Mouse (Mus musculus) embryonic facial prominence, embryonic 10.5 days (tissue): ENCODE measurements around the gene Magoh. TPM values are rescaled to one million over a fixed set of nuclear protein-coding genes. Genes with fewer than 3 reads are reported as not detected.

Source experiments
- DNase-seq: peaks from one replicate; pipeline ENCODE4 v3.0.0-alpha.2; 2017; ENCODE audit warnings: low spot score
- H3K27ac ChIP-seq: fragments of 300-500 bp; sonication (generic); replicated peaks from 2 replicates; pipeline ENCODE4 v1.5.1; 2016; ENCODE audit warnings: mild to moderate bottlenecking
- H3K27me3 ChIP-seq: fragments of 300-500 bp; sonication (generic); replicated peaks from 2 replicates; pipeline ENCODE4 v1.6.1; 2016; ENCODE audit warnings: low read depth, mild to moderate bottlenecking; ENCODE audit not compliant: poor library complexity, severe bottlenecking
- H3K36me3 ChIP-seq: fragments of 300-500 bp; sonication (generic); replicated peaks from 2 replicates; pipeline ENCODE4 v1.6.1; 2016; ENCODE audit warnings: mild to moderate bottlenecking, moderate library complexity
- H3K4me1 ChIP-seq: fragments of 300-500 bp; sonication (generic); 2 replicates; pipeline ENCODE4 v1.6.1; 2016
- H3K4me3 ChIP-seq: fragments of 300-500 bp; sonication (generic); 2 replicates; pipeline ENCODE4 v1.5.1; 2016; ENCODE audit warnings: mild to moderate bottlenecking, moderate library complexity
- H3K9me3 ChIP-seq: fragments of 300-500 bp; sonication (generic); 2 replicates; pipeline ENCODE4 v1.6.1; 2016; ENCODE audit warnings: mild to moderate bottlenecking
- WGBS: fragments of 180-500 bp; shearing (Covaris S2); methylation state at CpG from one replicate; pipeline ENCODE4 v1.1.7; 2016; 5-methylcytosine and 5-hydroxymethylcytosine counted together
- polyA plus RNA-seq: library from polyadenylated mRNA; unstranded; fragments of >200 nt; fragmentation: Nextera tagmentation; extraction: Ambion mirVana; gene quantifications from 2 replicates; pipeline ENCODE4 v1.2.1, GENCODE M21; 2016

Magoh gene
- 240 and 242 TPM in 2 replicates for polyA plus RNA-seq

DNA sequence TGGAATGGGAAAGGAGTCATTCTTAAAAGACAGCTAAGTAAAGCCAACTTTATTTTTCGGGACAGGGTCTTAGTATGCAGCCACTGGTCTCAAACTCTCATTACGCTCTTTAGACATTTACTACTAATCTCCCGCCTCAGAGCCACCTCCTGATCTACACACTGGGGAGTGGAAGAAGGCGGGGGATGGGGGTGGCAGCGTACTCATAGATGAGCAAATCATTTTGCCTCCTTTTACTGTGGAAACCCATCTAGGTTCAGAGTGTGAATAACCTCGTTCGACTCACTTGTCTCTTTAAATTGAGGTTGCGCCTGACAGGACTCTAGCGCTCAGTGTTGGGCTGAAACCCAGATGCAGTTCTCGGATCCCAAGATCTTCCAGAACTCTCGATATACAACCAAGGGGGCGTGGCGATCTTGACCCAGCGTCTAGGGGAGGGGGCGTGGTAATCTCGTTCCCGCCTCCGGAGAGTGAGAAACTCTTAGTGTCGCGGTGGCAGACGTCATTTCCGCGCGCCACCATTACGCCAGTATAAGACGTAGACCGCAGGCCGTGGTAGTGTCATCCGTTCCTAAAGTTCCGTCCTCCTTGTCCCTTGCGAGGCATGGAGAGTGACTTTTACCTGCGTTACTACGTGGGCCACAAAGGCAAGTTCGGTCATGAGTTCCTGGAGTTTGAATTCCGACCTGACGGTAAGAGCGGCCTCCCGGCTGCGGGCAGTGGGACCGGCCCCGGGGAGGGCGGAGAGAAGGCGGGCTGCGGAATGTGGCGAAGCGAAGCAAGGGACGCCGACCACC is at the start of gene Magoh:
TSS of gene Magoh (plus strand) at position 502 of the 797 bp plus-strand sequence.
- H3K4me1 ChIP-seq = peaks cover 17% of the 10 kb centered on the region
- DNase-seq = peak; percentile 95
- H3K36me3 ChIP-seq = peaks cover 37% of the 10 kb centered on the region
- 4% methylated on average over 48 of the region's 48 CpGs for WGBS
- H3K27me3 ChIP-seq = no peaks in the 10 kb centered on the region
- H3K9me3 ChIP-seq = no peaks in the 10 kb centered on the region
- peak within 1 kb of the TSS; percentile 90 for H3K27ac ChIP-seq
- peak within 1 kb of the TSS; percentile 90 for H3K4me3 ChIP-seq

DNA sequence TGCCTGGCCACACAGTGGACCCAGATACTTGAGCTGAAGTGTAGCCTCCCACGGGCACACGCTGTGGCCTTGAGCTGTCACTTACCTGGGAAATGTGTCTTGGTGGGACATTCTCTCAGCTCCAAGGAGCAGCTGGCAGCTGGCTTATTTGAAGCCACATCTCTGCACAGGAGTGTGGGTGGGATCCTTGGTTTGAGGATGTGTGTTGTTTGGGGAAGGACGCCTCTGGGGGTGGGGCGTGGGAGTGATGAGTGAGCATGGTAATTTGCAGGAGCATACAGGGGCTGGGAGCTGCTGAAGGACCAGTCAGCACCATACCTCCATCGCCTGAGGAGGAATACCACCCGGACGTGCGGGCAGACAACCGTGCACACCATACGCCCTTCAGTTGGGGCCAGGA is 49.4 kb upstream of the Magoh start:
- no peaks in the 10 kb centered on the region for H3K9me3 ChIP-seq
- H3K27me3 ChIP-seq = peaks cover 5% of the 10 kb centered on the region; the same call in 1 of the 2 replicates
- no peak overlapping the region for H3K4me3 ChIP-seq
- peaks cover 3% of the 10 kb centered on the region; the same call in 1 of the 2 replicates for H3K36me3 ChIP-seq
- H3K4me1 ChIP-seq = peaks cover 74% of the 10 kb centered on the region
- peak overlapping the region; percentile 72 for H3K27ac ChIP-seq
- 84% methylated on average over 10 of the region's 10 CpGs for WGBS
- no peak for DNase-seq

DNA sequence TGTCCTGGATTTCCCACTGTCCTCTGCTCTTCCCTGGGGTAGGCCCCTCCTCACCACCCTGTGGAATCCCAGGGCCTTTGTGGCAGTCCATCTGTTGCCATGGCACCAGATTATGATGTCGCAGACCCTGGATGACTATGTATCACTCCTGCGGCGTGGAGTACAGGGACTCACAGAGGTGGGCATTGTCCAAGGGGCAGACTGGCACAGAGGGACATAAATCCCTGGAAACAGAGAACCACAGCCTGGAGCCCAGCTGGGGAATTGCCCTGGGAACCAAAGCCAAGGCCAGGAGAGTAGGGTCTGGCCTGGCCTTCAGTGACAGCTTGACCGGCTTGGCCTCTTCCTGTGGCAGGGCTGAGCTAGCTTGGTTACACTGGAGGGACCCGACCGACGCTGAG is 48.7 kb upstream of the Magoh start:
- Histone ChIP-seq H3K27me3 (peaks cover 5% of the 10 kb centered on the region; the same call in 1 of the 2 replicates), H3K36me3 (peaks cover 4% of the 10 kb centered on the region), H3K4me1 (peaks cover 81% of the 10 kb centered on the region), H3K27ac (peak overlapping the region; percentile 65), H3K9me3 (no peaks in the 10 kb centered on the region), H3K4me3 (no peak overlapping the region)
- 69% methylated on average over 7 of the region's 7 CpGs for WGBS
- no peak for DNase-seq

DNA sequence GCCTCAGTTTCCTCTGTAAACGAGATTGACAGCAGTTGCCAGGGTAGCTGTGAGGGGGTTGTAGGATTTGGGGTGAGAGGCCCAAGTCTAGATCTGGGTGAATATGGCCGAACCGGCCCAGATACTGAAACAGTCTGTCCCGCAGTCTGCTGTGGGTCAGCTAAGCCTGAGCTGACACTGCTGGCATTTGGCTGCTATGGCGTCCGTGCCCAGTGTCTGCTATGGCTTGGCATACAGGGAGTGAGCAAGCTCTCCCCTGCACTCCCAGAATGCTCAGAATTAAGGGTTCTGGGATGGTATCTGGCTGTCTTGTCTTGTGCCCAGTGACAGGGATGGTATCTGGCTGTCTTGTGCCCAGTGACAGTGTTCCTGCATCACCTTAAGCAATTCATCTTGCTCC is 47.9 kb upstream of the Magoh start:
- no peak for DNase-seq
- peaks cover 5% of the 10 kb centered on the region; the same call in 1 of the 2 replicates for H3K27me3 ChIP-seq
- 90% methylated on average over 6 of the region's 6 CpGs for WGBS
- 0 out of 2 replicates have a peak overlapping the region, but pooled peaks have one; percentile 65 for H3K27ac ChIP-seq
- H3K4me1 ChIP-seq = peaks cover 86% of the 10 kb centered on the region
- H3K9me3 ChIP-seq = no peaks in the 10 kb centered on the region
- no peak overlapping the region for H3K4me3 ChIP-seq
- peaks cover 10% of the 10 kb centered on the region for H3K36me3 ChIP-seq

DNA sequence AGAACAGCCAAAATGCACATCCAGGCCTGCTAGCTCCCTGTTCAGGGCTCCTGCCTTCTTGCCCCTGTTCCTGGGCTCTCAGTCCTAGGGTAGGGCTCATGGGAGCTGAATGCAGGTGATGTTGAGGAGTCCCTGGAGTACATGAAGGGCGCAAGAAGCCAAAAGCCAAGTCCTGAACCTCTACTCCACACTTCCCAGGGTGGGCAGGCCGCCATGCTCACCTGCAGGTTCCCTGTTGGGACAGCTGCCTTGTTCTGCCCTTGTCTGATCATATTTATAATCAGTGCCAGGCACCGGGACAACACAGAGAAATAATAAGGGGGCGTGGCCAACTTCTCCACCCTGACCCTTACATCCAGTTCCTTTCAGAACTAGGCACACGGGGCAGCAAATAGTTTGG is 46.0 kb upstream of the Magoh start:
- H3K27ac ChIP-seq = no peak overlapping the region; the same call in 1 of the 2 replicates
- WGBS = 89% methylated on average over 5 of the region's 5 CpGs
- no peak overlapping the region for H3K4me3 ChIP-seq
- no peaks in the 10 kb centered on the region for H3K9me3 ChIP-seq
- H3K27me3 ChIP-seq = peaks cover 5% of the 10 kb centered on the region; the same call in 1 of the 2 replicates
- DNase-seq = no peak
- H3K4me1 ChIP-seq = peaks cover 79% of the 10 kb centered on the region
- H3K36me3 ChIP-seq = peaks cover 14% of the 10 kb centered on the region

DNA sequence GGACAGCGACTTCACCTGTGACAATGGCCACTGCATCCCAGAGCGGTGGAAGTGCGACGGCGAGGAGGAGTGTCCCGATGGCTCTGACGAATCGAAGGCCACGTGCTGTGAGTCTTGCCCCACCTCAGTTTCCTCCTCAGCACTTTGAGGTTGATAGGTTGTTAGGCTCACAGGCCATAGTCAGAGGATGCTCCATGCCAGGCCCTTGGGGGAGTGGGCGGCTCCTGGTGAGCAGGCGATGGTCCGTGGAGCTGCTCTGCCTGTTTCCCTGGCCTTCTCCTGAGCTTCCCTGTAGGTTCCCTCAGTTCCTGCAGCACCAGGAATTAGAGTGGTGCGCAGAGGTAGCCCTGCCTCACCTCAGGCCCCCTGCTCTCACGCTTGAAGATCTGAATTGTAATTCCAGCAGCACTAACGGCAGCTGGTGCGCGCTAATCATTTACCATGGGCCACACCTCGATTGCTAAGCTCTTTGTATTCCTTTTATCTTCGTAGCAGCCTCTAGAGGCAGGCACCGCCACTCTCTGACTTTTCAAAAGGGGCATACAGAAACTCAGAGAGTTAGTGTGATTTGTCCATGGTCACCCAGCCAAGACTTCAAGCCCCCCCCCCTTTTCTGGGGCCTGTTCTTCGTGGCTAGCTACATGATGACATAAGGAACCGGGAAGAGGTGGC is 44.8 kb upstream of the Magoh start:
- WGBS = 58% methylated on average over 22 of the region's 22 CpGs
- DNase-seq = no peak
- Histone ChIP-seq H3K27ac (peak overlapping the region; percentile 75), H3K4me3 (no peak overlapping the region), H3K4me1 (peaks cover 67% of the 10 kb centered on the region), H3K9me3 (no peaks in the 10 kb centered on the region), H3K27me3 (peaks cover 5% of the 10 kb centered on the region; the same call in 1 of the 2 replicates), H3K36me3 (peaks cover 14% of the 10 kb centered on the region)

DNA sequence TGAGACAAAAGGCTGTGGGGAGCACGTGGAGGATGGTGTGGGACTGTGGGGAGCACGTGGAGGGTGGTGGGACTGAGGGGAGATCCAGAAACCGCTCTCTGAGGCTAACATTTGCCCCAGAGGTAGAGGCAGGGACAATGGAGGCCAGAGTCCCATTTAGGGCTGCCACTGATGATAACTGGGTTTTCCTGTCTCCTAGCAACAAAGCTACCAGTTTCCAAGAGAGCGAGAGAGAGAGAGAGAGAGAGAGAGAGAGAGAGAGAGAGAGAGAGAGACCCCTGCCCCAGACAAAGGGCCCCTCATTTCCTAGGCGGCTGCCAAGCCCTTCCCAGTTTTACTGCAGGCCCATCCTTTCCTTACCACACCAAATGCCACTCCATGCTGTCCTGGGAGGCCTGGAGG is 44.0 kb upstream of the Magoh start:
- DNase-seq = no peak
- Histone ChIP-seq H3K9me3 (no peaks in the 10 kb centered on the region), H3K4me3 (no peak overlapping the region), H3K27ac (peak overlapping the region; percentile 75), H3K36me3 (peaks cover 14% of the 10 kb centered on the region), H3K4me1 (peaks cover 59% of the 10 kb centered on the region), H3K27me3 (peaks cover 5% of the 10 kb centered on the region; the same call in 1 of the 2 replicates)
- 57% methylated on average over 5 of the region's 5 CpGs for WGBS

DNA sequence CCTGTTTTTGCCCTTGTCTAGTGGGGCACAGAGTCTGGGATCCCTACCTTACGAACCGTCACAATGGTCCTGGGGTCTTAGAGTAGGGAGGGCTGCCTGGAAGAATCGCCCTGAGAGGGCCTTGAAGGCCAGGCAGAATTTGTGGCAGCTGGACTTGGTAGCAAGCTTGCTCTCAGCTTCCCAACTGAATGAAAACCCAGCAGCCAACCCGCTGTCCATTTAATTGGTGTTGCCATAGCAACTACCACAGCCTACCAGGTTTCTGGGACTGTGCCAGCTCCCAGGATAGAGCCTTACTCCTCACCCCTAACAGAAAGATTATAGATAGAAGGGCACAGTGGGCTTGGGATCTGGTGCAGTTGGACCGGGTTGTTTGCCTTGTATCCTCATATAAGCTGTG is 42.8 kb upstream of the Magoh start:
- Histone ChIP-seq H3K4me1 (peaks cover 51% of the 10 kb centered on the region), H3K9me3 (no peaks in the 10 kb centered on the region), H3K27me3 (peaks cover 5% of the 10 kb centered on the region; the same call in 1 of the 2 replicates), H3K27ac (peak overlapping the region; percentile 75), H3K4me3 (no peak overlapping the region), H3K36me3 (peaks cover 14% of the 10 kb centered on the region)
- DNase-seq = no peak
- WGBS = 65% methylated on average over 5 of the region's 5 CpGs

DNA sequence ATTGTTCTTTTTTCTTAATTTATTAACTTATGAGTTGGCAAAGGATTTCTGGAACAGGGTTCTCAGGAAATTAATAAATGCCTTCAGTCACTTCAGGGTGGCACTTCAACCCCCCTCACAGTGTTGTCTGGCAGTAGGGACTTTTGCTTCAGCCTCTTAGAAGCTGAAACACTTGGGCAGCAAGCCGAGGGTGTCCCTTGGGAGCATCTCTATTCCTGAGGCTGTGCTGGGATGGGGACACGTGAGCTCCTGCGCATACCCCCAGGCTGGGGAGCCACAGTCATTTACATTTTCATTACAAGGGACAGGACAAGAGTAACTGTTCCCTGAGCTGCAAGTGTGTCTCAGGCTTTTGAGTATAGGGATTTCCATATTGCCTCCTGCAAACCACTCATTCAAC is 41.6 kb upstream of the Magoh start:
- peaks cover 15% of the 10 kb centered on the region for H3K36me3 ChIP-seq
- DNase-seq = no peak
- H3K9me3 ChIP-seq = no peaks in the 10 kb centered on the region
- peaks cover 44% of the 10 kb centered on the region for H3K4me1 ChIP-seq
- no peak overlapping the region for H3K4me3 ChIP-seq
- 77% methylated on average over 3 of the region's 3 CpGs for WGBS
- no peak overlapping the region for H3K27ac ChIP-seq
- peaks cover 5% of the 10 kb centered on the region; the same call in 1 of the 2 replicates for H3K27me3 ChIP-seq

DNA sequence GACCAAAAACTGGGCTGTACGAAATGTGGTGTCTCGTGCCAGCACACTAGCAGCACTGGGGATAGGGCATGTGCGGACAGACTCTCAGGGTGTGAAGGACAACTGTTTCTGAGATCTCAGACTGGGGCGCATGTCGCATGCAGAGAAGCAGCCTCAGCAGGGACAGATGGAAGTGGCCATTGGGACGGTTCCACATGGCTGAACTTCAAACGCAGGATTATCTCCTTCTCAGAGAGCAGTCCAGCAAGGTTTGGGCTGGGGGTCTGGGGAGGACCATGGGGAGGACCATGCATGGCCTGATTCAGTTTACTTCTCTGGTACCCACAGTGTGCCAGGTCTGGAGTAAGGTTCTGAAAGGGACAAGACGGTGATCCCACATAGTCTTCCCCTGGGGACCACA is 35.9 kb upstream of the Magoh start:
- 72% methylated on average over 8 of the region's 8 CpGs for WGBS
- Histone ChIP-seq H3K4me1 (peaks cover 22% of the 10 kb centered on the region), H3K9me3 (no peaks in the 10 kb centered on the region), H3K36me3 (peaks cover 18% of the 10 kb centered on the region), H3K27me3 (peaks cover 37% of the 10 kb centered on the region), H3K4me3 (no peak overlapping the region), H3K27ac (no peak overlapping the region)
- no peak for DNase-seq

DNA sequence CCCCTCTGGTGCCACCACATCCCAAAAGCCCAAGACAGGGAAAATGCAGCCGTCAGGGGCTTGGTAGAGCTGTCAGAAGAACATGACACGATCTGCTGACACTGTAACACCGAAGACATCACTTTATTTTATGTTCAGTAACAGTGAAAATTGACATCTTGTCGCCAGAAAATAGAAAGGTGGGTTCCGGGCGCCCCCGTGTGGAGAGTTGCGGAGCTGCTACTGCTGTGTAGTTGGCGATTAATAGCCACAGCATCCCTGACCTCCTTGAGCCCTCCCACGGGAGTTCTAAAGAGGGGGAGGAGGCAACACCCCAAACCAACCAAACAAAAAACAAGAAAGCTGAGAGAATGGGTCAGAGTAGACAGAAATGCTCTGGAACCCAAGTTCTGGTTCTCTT is 34.6 kb upstream of the Magoh start:
- H3K36me3 ChIP-seq = peaks cover 19% of the 10 kb centered on the region
- WGBS = 5% methylated on average over 10 of the region's 10 CpGs
- no peak overlapping the region for H3K4me3 ChIP-seq
- peaks cover 37% of the 10 kb centered on the region for H3K27me3 ChIP-seq
- no peak overlapping the region for H3K27ac ChIP-seq
- peak; percentile 85 for DNase-seq
- H3K9me3 ChIP-seq = no peaks in the 10 kb centered on the region
- H3K4me1 ChIP-seq = peaks cover 22% of the 10 kb centered on the region

DNA sequence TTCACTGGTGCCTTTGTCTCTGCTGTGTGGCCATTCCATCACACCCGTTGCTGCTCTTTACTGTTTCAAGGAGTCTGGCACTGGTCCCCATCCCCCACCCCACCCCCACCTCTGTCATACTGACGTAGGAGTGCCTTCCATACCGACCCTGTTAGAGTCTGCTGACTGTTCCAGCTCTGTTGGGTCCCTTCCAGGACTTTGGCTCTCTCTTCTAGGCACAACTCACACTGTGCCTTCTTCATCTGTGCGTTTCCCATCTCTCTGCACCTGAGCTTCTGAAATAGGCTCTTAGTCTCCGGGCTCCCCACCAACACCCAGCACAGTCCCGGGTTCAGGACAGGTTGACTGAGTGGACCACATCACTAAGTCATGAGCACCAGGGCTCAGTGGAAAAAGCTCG is 32.8 kb upstream of the Magoh start:
- no peak overlapping the region for H3K27ac ChIP-seq
- WGBS = 54% methylated on average over 7 of the region's 7 CpGs
- peaks cover 31% of the 10 kb centered on the region for H3K36me3 ChIP-seq
- DNase-seq = no peak
- peaks cover 24% of the 10 kb centered on the region for H3K4me1 ChIP-seq
- no peaks in the 10 kb centered on the region for H3K9me3 ChIP-seq
- peak overlapping the region; percentile 51; the same call in 1 of the 2 replicates for H3K4me3 ChIP-seq
- peaks cover 37% of the 10 kb centered on the region for H3K27me3 ChIP-seq
